ENCODE assay signal across 7 mouse cellular contexts in genomic region chr5:123143971-123144745, GRCm38 (mm10). TPM values are rescaled to one million over a fixed set of nuclear protein-coding genes. Genes with fewer than 3 reads are reported as not detected.
DNase-seq lines count a peak whose midpoint lies in the region; ATAC-seq and TF ChIP-seq lines count a peak whose summit lies in the region.

No protein-coding gene starts in this region.

- ATAC-seq in lung, postnatal 0 days: no peak
- ATAC-seq in forebrain, embryonic 11.5 days (replicated peaks; ENCODE audit: low FRiP score): no peak
- no peak for ATAC-seq in intestine, embryonic 15.5 days
- no peak for ATAC-seq in neural tube, embryonic 12.5 days (ENCODE audit: low FRiP score, low read depth)

- H3K4me2 ChIP-seq in lung, postnatal 0 days (replicated peaks; ENCODE audit: low read depth, low read length): peak overlapping the region; percentile 99
- H3K4me2 ChIP-seq in forebrain, embryonic 11.5 days (ENCODE audit: low read depth, low read length, severe bottlenecking): peak overlapping the region; percentile 91
- H3K4me2 ChIP-seq in intestine, embryonic 15.5 days (replicated peaks): peak overlapping the region; percentile 96
- peak overlapping the region; percentile 100 for H3K4me2 ChIP-seq in neural tube, embryonic 12.5 days (replicated peaks)

- peak overlapping the region; percentile 91 for H3K4me3 ChIP-seq in lung, postnatal 0 days (ENCODE audit: low read depth, low read length)
- peak overlapping the region; percentile 93 for H3K4me3 ChIP-seq in forebrain, embryonic 11.5 days (ENCODE audit: low read depth, low read length)
- H3K4me3 ChIP-seq in intestine, embryonic 15.5 days (replicated peaks): peak overlapping the region; percentile 88
- H3K4me3 ChIP-seq in neural tube, embryonic 12.5 days: peak overlapping the region; percentile 99

- H3K9ac ChIP-seq in lung, postnatal 0 days (replicated peaks; ENCODE audit: low read depth): 0 out of 2 replicates have a peak overlapping the region, but pooled peaks have one; percentile 13
- H3K9ac ChIP-seq in forebrain, embryonic 11.5 days (ENCODE audit: low read length): peak overlapping the region; percentile 45; the same call in 1 of the 2 replicates
- H3K9ac ChIP-seq in intestine, embryonic 15.5 days: peak overlapping the region; percentile 99
- peak overlapping the region; percentile 100 for H3K9ac ChIP-seq in neural tube, embryonic 12.5 days

- no peaks in the 10 kb centered on the region for H3K9me3 ChIP-seq in lung, postnatal 0 days (ENCODE audit: low read length)
- H3K9me3 ChIP-seq in forebrain, embryonic 11.5 days (ENCODE audit: control insufficient read depth, low read length): no peaks in the 10 kb centered on the region
- H3K9me3 ChIP-seq in intestine, embryonic 15.5 days: no peaks in the 10 kb centered on the region
- H3K9me3 ChIP-seq in neural tube, embryonic 12.5 days: no peaks in the 10 kb centered on the region

- TF ChIP-seq CTCF in lung, postnatal 0 days (IDR thresholded peaks at IDR 0.05): no peak

- H3K36me3 ChIP-seq in lung, postnatal 0 days (ENCODE audit: insufficient read depth, low read length): peaks cover 8% of the 10 kb centered on the region; the same call in 1 of the 2 replicates
- H3K36me3 ChIP-seq in forebrain, embryonic 11.5 days (ENCODE audit: control insufficient read depth, insufficient read depth, low read length): no peaks in the 10 kb centered on the region
- H3K36me3 ChIP-seq in intestine, embryonic 15.5 days: peaks cover 23% of the 10 kb centered on the region
- H3K36me3 ChIP-seq in neural tube, embryonic 12.5 days: peaks cover 36% of the 10 kb centered on the region

- no peak for DNase-seq in lung, postnatal 0 days (ENCODE audit: low spot score)
- no peak for DNase-seq in lung, adult 18-20 months
- no peak for DNase-seq in forebrain, embryonic 11.5 days (ENCODE audit: low spot score)
- DNase-seq in gastrocnemius, postnatal 10 days: no peak
- DNase-seq in left cerebral cortex, adult 8-10 months (ENCODE audit: low spot score in 2 of 2): no peak

- no peak for TF ChIP-seq EP300 in lung, postnatal 0 days (IDR thresholded peaks at IDR 0.05)

- H3K27me3 ChIP-seq in lung, postnatal 0 days (replicated peaks; ENCODE audit: insufficient read depth, low read length): no peaks in the 10 kb centered on the region
- no peaks in the 10 kb centered on the region for H3K27me3 ChIP-seq in forebrain, embryonic 11.5 days (ENCODE audit: control insufficient read depth, insufficient read depth, low read length)
- no peaks in the 10 kb centered on the region for H3K27me3 ChIP-seq in intestine, embryonic 15.5 days (replicated peaks)
- no peaks in the 10 kb centered on the region for H3K27me3 ChIP-seq in neural tube, embryonic 12.5 days (replicated peaks)

- 5% methylated on average over 17 of the region's 17 CpGs for WGBS in lung, postnatal 0 days
- 5% methylated on average over 17 of the region's 17 CpGs for WGBS in forebrain, embryonic 11.5 days
- 5% methylated on average over 17 of the region's 17 CpGs for WGBS in intestine, embryonic 15.5 days
- WGBS in neural tube, embryonic 12.5 days: 4% methylated on average over 17 of the region's 17 CpGs

- peaks cover 8% of the 10 kb centered on the region for H3K4me1 ChIP-seq in lung, postnatal 0 days (ENCODE audit: insufficient read depth, low read depth, low read length)
- H3K4me1 ChIP-seq in forebrain, embryonic 11.5 days (replicated peaks; ENCODE audit: control insufficient read depth, insufficient read depth, low read length): peaks cover 12% of the 10 kb centered on the region
- peaks cover 33% of the 10 kb centered on the region for H3K4me1 ChIP-seq in intestine, embryonic 15.5 days (replicated peaks)
- peaks cover 45% of the 10 kb centered on the region for H3K4me1 ChIP-seq in neural tube, embryonic 12.5 days

- peak overlapping the region; percentile 100 for H3K27ac ChIP-seq in lung, postnatal 0 days (ENCODE audit: low read length)
- no peak overlapping the region for H3K27ac ChIP-seq in forebrain, embryonic 11.5 days (ENCODE audit: low read depth, low read length)
- H3K27ac ChIP-seq in intestine, embryonic 15.5 days: peak overlapping the region; percentile 100; the same call in 1 of the 2 replicates
- no peak overlapping the region for H3K27ac ChIP-seq in neural tube, embryonic 12.5 days

RNA-seq across cellular contexts. Expression of gene Setd1b, which starts 2.2 kb away (rescaled TPM):
- polyA plus RNA-seq in lung, postnatal 0 days (2015; fragmentation: Nextera tagmentation; extraction: Ambion mirVana): 6.2 and 7.2 TPM in 2 replicates
- polyA plus RNA-seq in forebrain, embryonic 11.5 days (2014; fragmentation: Nextera tagmentation; extraction: Ambion mirVana): 13.9 and 15.0 TPM in 2 replicates
- 7.6 and 8.4 TPM in 2 replicates for polyA plus RNA-seq in intestine, embryonic 15.5 days (2015; fragmentation: Nextera tagmentation; extraction: Ambion mirVana)
- 12.9 and 13.0 TPM in 2 replicates for polyA plus RNA-seq in neural tube, embryonic 12.5 days (2016; fragmentation: Nextera tagmentation; extraction: Ambion mirVana)
- 10 to 100 TPM; 11.0 to 17.1 TPM for total RNA-seq in gastrocnemius, postnatal 10 days (2021)
- 10 to 100 TPM; 29.3 to 35.8 (median 32.5) TPM for total RNA-seq in left cerebral cortex, adult 8-10 months (2022)

RNA-seq across cellular contexts. Expression of gene Rhof, which starts 11.7 kb away (rescaled TPM):
- polyA plus RNA-seq in lung, postnatal 0 days (2015; fragmentation: Nextera tagmentation; extraction: Ambion mirVana): 12.4 and 16.8 TPM in 2 replicates
- 1.2 and 1.9 TPM in 2 replicates for polyA plus RNA-seq in forebrain, embryonic 11.5 days (2014; fragmentation: Nextera tagmentation; extraction: Ambion mirVana)
- 1.7 and 2.3 TPM in 2 replicates for polyA plus RNA-seq in intestine, embryonic 15.5 days (2015; fragmentation: Nextera tagmentation; extraction: Ambion mirVana)
- 2.4 and 2.9 TPM in 2 replicates for polyA plus RNA-seq in neural tube, embryonic 12.5 days (2016; fragmentation: Nextera tagmentation; extraction: Ambion mirVana)
- 1 to 10 TPM in 1 of 2 experiments, under 1 TPM in 1; 0.68 to 1.4 TPM for total RNA-seq in gastrocnemius, postnatal 10 days (2021)
- 10 to 100 TPM; 47.7 to 50.4 (median 48.3) TPM for total RNA-seq in left cerebral cortex, adult 8-10 months (2022)

RNA-seq across cellular contexts. Expression of gene Psmd9, which starts 25.1 kb away (rescaled TPM):
- polyA plus RNA-seq in lung, postnatal 0 days (2015; fragmentation: Nextera tagmentation; extraction: Ambion mirVana): 61.3 and 62.0 TPM in 2 replicates
- 68.5 and 77.8 TPM in 2 replicates for polyA plus RNA-seq in forebrain, embryonic 11.5 days (2014; fragmentation: Nextera tagmentation; extraction: Ambion mirVana)
- 68.5 and 69.1 TPM in 2 replicates for polyA plus RNA-seq in intestine, embryonic 15.5 days (2015; fragmentation: Nextera tagmentation; extraction: Ambion mirVana)
- polyA plus RNA-seq in neural tube, embryonic 12.5 days (2016; fragmentation: Nextera tagmentation; extraction: Ambion mirVana): 74.1 and 77.7 TPM in 2 replicates
- total RNA-seq in gastrocnemius, postnatal 10 days (2021): 10 to 100 TPM; 19.6 to 20.0 TPM
- total RNA-seq in left cerebral cortex, adult 8-10 months (2022): 10 to 100 TPM; 24.3 to 36.7 (median 27.7) TPM

RNA-seq across cellular contexts. Expression of gene Hpd, which starts 38.4 kb away (rescaled TPM):
- 0.19 TPM in 1 of 2 replicates, not detected in the other for polyA plus RNA-seq in lung, postnatal 0 days (2015; fragmentation: Nextera tagmentation; extraction: Ambion mirVana)
- not detected in 2 replicates for polyA plus RNA-seq in forebrain, embryonic 11.5 days (2014; fragmentation: Nextera tagmentation; extraction: Ambion mirVana)
- polyA plus RNA-seq in intestine, embryonic 15.5 days (2015; fragmentation: Nextera tagmentation; extraction: Ambion mirVana): 4.7 and 6.8 TPM in 2 replicates
- polyA plus RNA-seq in neural tube, embryonic 12.5 days (2016; fragmentation: Nextera tagmentation; extraction: Ambion mirVana): not detected in 2 replicates
- under 1 TPM in 1 of 2 experiments, not detected in 1; 0.61 TPM for total RNA-seq in gastrocnemius, postnatal 10 days (2021)
- not detected for total RNA-seq in left cerebral cortex, adult 8-10 months (2022)

Comparison
In these comparisons a context has a peak if more than half of its experiments do, and no peak if none do; other contexts are left out.
1. H3K27ac ChIP-seq: peak in lung, postnatal 0 days (single experiment) and intestine, embryonic 15.5 days (single experiment); none in forebrain, embryonic 11.5 days (single experiment) and neural tube, embryonic 12.5 days (single experiment).
2. H3K9ac ChIP-seq: peak in every context shown above with its lines; median percentile 100 in neural tube, embryonic 12.5 days; 99 in intestine, embryonic 15.5 days; 45 in forebrain, embryonic 11.5 days; 13 in lung, postnatal 0 days.
3. Peak in every context shown above with its lines, with median percentiles within 50 percentile points of each other: H3K4me2 ChIP-seq and H3K4me3 ChIP-seq.